Mouse (Mus musculus) layer of hippocampus, adult 11-12 months (tissue): ENCODE measurements around the gene Abcc8.
A peak's percentile ranks its signal among the peaks of the same experiment; 100 is the strongest.

ENCODE experiments used
- DNase-seq: peaks from one replicate; pipeline ENCODE4 v3.0.0; 2022; ENCODE audit warnings: low spot score

Gene Abcc8

DNA sequence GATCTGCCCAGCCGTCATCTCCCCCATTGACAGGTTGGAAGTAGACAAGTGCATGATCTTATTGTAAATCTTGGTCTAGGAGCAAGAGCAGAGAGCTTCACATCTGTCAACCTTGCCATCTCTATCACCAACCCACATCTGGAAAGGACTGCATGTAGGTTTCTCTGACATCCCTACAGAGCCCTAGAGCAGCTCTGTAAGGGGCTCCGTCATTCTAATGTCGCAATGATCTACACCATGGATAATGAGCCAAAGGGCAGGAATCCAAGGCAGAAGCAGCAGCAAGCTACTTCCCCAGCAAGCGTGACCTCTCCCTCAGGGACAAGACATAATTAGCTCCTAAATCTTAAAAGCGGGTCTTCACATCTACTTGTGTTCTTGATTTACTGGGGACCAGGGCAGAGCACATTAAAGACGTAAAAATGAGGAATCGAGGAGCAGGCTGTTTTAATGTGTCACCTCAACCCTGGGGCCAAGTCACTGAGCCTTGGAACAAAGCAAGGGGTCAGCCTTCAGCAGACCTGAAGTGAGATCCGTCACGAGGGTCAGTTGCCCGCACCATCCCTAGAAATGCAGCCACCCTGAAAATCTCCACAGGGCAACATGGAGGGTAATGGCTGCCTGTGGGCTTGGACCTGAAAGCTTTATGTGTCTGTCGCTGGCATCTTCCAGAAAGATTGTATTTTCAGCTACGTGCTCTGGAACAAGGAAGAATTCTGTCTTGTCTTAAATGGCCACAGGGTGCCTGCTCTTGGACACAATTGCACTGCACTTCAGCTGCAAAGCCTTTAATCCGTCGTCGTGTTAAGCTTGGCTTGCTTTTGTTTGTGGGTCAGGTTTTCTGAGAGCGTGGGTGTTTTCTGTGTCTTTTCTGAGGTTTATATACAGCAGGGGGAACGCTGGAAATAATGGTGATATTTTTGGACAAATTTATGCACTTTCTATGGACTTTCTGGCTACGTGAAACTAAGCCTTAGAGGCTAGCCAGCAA is 25.0 kb downstream of the Abcc8 start:
- no peak for DNase-seq

DNA sequence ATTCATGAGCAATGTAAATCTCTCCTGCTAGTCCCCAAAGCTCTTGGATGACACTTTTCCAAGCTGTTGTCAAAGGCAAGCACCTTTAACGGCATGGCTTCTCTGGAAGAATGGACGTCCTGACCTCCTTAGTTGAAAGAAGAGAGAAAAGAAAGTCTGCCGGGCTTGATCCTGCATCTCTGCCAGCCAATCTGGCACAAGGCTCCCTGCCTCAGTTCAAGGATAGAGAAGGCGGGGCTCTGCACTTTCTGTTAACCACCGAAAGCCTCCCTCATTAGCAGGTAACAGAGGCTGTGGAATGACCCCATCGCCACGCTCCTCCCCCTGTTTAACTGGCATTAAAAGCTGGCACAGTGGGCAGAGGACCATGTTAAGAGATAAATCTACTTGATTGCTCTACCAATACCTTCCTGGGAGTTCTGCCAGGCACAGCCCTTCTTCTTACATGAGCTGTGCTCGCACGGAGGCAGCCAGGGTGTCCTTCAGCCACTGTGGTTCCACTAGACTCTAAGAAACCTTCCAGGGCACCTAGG is 26.9 kb downstream of the Abcc8 start:
- DNase-seq = no peak

DNA sequence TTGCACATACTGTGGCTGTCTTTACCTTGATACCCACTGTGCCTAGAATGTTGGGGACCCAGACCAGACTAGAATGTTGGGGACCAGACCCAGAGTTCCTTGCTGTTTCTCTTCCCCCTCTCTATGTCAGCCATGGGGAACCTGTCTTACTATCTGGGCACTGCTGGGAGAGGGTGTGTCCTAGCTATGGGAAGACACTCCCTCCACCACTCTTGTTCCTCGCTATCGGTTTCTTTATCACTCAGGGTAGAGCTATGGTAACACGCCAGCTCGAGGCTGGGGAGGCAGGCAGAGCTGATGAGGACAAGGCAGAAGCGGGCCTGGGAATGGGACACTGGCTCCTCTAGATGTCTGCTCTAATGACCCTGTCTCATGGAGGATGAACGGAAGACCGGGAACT is 32.4 kb downstream of the Abcc8 start:
- no peak for DNase-seq

DNA sequence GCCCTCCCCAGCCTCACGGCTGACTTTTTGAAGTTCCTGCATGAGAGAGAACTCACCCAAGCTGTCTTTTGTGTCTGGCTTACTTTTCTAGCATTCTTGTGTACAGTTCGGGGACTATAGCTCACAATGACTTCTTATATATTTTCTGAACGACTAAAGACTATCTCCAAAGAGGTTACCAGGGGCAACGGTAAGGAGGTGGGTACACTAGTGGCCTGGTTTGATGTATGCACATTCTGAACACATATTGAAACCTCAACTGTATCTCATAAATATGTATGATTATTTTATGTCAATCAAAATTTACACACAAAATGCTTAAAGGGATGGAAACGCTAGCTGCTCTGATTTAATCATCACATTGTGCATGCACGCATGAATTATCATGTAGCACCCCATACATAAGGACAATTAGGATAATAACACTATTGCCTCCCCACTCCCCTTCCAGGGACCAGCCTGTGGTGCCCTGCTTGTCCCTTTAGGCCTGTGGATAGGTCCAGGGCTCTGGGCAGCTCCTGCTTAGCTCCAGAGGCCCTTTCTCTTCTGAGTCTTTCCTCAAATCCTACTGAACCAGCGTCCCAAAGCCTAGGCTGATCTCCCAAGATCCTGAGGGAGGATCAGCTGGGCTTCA is 33.0 kb downstream of the Abcc8 start:
- no peak for DNase-seq

DNA sequence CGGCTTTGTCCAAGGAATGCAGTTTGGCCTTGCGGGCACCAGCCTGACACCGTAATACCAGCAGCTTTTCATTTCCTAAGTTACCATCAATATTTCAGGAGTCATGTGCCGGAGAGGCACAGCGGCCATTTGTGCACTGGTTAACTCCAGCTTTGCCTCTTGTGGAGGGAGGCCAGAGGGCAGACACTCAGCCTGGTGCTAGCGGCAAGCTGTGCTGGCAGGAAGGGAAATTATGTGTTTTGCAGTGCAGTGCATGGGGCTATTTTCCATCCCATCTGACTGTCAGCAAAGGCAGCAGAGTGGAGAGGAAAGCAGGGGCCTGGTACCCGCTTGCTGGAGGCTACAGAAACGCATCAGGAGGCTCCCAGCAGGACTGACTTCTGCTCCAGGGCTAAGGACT is 35.8 kb downstream of the Abcc8 start:
- DNase-seq = no peak

DNA sequence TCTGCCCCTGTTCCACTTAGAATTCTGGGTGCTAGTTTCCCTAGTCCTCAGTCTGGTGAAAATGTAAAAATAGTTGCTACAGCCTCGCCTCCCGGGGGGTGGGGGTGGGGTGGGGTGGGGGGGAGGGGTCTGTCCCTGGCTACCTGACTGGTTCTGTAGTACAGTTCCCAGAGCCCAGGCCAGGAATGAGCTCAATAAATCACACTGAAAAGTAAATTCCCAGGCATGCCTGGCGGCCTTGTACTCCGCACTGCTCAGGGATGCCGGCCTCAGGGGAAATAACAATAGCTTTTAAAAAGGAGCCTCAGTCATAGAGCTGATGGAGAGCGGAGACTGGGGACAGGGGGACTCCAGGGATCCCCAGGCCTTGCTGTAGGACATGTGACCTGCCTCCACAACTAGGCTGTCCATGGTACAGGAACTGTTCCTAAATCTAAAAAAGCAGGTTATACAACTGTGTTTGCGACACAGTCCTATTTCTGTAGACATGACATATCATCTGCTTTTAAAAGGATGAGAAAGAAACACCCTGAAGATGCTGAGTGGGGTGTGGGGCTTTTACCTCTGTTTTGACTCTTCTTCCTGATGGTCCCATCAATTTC is 41.4 kb downstream of the Abcc8 start:
- DNase-seq = no peak

DNA sequence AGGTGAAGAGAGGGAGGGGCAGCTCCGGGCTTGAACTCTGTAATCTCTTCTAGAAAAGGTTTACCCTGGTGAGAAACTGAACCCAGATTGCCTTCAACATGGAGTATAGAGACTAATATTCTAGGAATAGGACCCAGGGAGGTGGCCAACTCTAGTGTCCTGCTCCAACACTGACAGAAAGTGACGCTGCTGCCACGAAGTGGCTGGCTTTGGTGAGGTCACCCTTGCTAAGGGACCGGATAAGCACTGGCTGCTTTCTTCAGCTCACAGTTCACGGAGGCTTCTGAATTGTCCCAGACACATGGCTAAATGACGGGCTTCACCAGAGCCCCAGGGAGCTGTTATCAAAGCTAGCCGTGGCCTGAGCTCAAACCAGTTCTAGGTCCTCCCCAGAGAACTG is 46.0 kb downstream of the Abcc8 start:
- DNase-seq = no peak

DNA sequence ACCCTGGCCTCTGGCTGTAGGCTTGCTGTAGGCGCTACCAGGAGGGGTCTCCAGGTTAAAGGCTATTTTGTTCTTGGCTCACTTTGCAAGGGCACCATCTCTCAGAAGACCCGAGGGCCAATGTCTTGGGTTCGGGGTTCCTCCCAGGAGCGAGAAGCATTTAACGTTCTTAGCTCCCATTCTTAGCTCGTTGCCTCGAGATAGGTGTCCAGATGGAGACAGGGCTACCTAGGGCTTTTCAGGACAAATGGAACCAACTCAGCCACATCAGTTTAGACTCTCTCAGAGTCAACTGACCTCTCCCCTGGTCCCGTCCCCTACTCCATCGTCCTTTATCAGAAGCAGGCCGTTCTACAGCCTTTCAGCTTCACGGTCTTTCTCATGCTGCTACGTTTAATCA is 47.6 kb downstream of the Abcc8 start:
- DNase-seq = no peak

DNA sequence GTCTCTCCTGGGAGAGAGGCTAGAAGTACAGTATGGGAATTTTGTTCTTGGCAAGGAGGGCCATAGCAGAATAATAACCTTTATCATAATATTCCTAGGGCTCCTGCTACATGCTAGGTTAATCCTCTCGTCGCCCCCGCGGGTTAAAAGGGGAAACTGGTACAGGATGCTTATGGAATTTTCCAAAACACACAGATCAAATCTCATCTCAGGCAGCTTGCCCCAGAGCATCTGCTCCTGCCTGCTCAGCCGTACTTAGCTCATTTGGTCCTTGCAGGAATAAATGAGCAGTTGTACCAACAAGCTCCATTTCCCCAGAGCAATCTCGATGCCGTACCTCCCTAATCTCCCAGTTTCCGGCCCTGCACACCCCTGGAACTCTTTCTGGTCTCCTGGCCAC is 48.0 kb downstream of the Abcc8 start:
- DNase-seq = peak; percentile 51

DNA sequence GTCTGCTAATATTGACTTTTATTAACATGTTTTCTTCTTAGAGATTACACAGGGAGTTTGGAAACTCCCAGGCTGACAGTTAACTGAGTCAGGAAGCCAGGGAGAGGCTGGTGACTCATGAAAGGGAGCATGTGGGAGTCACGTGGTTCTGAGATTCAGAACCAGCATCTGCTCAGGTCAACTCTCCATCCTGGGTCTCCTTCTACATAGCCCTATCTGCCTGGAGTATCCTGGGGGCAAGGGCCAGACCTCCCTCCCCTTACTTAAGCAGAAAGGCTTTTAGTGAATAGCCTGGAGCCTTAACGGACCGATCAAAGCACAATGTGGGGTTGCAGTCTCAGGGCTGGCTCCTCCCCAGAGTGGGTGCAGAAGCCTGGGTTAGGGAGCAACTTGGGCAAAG is 48.6 kb downstream of the Abcc8 start:
- peak; percentile 40 for DNase-seq

DNA sequence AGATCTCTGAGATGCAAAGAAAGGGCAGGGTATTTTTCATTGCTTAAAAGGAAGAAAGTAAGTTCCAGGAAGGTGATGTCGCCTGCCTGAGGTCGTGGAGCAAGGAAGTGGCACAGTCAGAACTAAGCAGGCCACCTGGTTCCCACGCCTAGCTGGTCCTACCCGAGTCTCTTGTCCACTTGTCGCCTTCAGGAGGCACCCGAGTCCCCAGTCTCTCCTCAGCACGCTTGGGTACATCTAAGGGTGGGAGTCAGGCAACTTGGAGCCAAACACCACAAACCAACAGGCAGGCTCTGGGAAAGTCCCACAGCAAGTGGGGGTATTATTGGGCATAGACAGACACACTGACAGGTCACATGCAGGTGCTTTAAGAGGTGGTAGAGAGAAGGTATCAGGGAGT is 49.1 kb downstream of the Abcc8 start:
- no peak for DNase-seq

DNA sequence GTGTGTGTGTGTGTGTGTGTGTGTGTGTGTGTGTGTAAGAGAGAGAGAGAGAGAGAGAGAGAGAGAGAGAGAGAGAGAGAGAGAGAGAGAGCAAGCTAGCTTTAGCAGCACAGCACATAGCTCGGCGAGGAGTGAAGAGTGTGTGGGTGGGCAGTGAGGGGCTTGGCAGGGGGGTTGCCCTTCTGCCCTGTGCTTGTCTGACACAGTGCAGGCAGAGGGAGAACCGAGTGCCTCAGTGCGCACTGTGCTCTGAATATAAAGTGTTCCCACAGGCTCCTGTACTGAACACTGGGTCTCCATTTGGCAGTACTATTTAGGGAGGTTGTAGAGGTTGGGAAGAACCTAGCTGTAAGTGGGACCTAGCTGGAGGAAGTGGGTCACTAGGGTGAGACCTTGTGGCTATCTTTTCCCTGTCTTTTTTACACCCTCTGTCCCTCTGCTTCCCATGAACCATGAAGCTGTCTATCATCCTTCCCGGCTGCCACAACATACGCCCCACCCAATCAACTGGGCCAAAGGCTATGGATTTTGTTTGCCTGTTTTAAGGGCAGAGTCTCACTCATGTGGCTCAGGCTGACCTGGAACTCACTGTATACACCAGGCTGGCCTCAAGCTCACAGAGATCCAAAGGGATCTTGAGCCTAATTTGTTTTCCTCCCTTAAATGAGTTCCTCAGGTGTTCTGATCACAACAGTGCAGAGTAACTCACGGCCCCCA is 50.2 kb downstream of the Abcc8 start:
- no peak for DNase-seq

DNA sequence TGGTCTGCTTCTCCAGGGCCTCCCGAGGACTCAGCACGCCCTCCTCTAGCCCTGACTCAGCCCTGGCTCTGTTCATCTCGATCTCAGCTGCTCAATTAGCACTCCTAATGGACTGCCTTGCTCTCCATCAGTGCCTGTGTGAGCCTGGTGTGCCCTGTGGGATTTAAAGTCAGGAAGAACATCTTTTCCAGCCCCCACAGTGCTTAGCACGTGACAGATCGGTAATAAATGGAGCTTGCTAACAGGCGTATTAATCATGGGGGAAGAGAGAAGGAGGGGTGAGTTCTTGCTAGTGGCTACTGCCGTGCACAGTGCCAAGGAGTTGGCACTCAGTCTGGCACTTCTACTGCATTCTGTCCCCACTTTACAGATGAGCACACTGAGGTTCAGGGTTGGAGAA is 51.6 kb downstream of the Abcc8 start:
- no peak for DNase-seq

DNA sequence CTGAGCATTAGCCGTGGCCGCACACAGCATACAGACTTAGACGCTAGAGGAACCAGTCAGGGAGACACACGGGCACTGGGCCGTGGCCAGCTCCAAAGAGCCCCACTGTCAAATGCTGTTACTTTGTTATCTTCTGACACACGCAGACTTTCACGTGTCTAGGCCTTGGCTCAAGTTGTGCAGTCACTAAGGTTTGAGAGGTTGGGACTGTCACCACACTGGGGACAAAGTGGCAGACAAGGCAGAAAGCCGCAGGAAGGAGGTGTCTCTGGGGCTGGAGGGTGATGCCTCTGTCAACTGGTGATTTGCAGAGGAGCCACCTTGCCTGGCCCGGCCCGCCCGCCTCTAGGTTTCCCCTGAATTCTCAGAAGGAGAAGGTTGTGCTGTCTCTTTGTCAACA is 54.5 kb downstream of the Abcc8 start:
- DNase-seq = no peak

DNA sequence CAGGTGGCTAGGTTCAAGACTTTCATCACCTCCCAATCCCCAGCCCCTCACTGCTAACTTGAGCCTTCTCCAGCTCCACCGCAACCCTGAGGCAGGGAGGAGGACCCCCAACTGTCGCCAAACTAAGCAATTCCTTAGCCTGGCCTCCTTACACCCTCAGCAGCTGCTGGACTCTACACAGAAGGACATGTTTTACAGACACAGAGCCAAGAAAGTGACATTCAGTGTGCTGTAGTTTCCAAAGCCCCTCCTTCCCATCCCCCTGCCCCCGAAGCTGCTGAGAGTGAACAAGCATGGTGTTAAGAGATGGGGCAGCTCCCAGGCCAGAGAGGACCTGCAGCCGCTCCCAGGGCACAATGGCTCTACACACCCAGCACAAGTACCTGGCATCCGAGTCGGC is 55.4 kb downstream of the Abcc8 start:
- no peak for DNase-seq

DNA sequence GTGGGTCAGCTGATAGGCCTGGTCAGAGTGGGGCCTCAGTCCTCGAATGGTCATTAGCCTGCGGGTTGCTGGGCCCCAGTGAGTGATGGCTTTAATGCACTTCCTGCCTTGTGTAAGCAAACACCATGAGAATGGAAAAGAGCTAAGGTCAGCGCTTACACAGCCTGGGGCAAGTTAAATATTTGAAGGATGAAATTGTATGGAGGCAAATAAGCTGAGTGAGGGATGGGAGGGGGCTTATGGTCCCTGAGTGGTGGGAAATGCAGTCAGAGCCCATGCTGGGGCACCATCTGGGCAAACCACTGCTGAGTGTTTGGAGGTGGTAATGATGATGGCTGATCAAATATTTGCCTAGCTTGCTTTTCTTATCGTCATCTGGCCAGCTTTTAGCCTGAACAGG is 56.9 kb downstream of the Abcc8 start:
- DNase-seq = no peak

DNA sequence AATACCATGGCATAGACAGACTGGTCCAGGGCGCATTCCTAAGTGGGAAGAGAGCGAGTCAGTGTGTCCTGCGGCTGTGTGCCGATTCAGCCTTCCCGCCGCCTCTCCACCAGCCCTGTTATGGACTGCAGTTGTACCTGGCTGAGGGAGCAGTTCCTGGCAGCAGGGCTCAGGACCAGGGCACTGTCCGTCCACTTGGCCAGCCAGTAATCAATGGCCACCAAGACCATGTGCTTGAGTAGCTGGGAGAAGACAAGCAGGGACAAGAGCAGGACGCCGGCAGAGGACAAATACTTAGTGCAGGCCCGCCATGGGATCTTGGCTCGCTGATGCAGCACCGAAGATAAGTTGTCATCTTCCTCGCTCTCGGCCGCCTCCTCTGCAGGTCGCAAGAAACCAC is 62.8 kb downstream of the Abcc8 start:
- no peak for DNase-seq

DNA sequence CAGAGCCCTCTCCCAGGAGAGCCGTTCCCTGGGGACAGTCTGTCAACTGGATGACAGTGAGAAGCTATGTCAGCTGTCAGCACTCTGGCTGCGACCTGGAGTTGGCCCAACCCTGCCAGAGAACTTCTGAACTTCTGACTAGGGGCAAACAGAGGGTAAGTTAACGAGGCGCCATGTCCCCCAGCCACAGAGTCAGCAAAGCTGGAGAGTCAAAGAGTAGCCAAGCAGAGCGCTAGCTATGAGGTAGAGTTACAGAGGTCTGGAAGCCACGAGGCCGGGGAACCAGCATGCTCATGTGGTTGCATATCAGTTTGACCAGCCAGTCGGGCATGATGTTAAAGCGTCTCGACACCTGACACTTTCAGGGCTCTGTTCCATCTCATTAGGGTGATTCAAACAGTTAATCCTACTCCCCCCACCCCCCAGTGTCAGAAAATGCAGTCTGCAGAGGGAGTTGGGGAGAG is 63.7 kb downstream of the Abcc8 start:
- no peak for DNase-seq

DNA sequence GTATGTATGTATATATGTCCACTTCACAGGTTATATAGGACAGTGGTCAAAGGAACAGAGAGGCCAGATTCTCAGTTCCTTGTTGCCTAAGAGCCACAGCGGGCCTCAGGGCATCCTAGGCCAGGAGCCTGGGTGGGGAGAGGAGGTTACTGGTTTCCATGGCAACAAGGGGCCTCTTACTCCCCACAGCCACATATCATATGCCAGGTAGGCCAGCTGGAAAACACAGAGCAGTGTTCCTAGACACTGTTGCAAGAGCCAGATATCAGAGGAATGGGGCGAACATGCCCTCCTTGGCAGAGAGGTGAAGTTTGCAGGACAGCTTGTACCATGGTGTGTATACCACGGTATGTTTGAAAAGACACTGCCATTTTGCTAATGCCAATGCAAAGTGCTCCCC is 66.4 kb downstream of the Abcc8 start:
- DNase-seq = no peak

DNA sequence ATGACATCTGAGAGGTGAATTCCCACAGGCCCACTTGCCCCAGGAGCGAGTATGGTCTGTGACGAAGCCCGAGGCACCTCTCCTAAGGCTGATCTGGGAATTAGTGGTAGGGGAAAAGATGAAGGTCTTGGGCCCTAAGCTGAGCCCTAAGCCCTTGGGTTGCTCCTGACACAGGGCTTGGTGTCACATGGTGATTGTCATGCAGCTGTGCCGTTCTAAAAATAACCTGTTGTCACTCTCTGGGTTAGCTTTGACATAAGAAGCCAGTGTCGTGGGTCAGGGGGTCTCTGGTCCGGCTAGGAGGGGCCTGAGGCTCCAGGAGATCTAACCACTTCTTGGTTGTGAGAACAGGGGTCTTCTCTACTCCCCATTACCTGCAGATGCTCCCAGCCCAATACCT is 67.9 kb downstream of the Abcc8 start:
- no peak for DNase-seq

DNA sequence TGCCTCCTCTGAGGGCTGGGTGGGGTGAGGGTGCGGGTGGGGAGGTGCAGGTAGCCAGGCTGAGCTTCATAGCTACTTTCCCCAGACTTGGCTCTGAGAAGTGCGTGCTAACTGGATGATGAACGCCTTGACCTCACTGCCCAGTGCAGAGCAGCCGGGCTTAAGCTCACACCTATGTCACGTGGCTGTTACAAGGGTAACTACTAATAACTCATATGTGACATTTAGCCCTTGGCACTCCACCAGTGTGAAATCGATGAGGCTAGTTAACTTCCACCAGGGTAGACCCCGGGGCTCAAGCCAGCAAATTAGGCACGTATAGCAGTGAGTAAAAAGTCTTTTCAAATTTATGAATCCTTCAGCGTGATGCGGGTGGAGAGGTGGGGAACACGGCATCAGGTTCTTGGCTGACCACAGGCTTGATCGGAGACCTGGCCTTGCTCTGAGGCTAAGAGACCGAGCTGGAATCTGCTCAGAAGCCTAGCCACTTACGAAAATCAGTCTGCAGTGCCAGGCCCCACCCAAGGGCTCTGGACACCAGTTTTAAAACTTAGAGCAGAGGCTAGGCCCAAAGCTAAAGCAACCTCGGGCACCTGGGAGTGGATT is 68.5 kb downstream of the Abcc8 start:
- no peak for DNase-seq

DNA sequence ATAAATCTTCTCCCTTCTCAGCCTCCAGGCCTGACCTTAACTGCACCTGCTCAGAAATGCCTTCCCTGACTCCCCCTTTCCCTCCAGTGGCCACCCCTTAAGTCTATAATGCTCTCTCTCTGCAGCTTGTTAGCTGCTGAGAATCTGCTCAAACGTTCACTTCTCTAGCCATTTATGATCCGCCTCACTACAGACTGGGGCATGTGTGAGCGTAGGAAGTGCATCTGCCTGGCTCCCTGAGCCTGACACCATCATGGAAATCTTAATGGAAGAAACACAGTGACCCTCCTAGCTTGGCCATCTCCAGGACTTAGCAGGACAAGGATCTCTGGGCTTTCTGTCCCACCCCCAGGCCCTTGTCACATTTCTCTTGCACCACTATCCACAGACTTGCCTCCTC is 69.8 kb downstream of the Abcc8 start:
- no peak for DNase-seq
